Mouse (Mus musculus) C2C12 (cell line): Measurements from ENCODE around the gene 4933406M09Rik. TPM values are rescaled to one million over a fixed set of nuclear protein-coding genes. Genes with fewer than 3 reads are reported as not detected.

Experiments used
- H3K27me3 ChIP-seq: one replicate; pipeline ENCODE4 v1.6.1; 2011; ENCODE audit not compliant: control insufficient read depth, insufficient read depth, insufficient read length
- H3K36me3 ChIP-seq: one replicate; pipeline ENCODE4 v1.6.1; 2011; ENCODE audit not compliant: control insufficient read depth, insufficient read depth
- H3K4me3 ChIP-seq: one replicate; pipeline ENCODE4 v1.5.1; 2011; ENCODE audit warnings: mild to moderate bottlenecking, control low read depth; ENCODE audit not compliant: poor library complexity, insufficient read depth, severe bottlenecking
- H3K79me2 ChIP-seq: one replicate; pipeline ENCODE4 v1.6.1; 2011; ENCODE audit not compliant: control insufficient read depth, insufficient read depth
- H3K79me3 ChIP-seq: one replicate; pipeline ENCODE4 v1.6.1; 2011; ENCODE audit warnings: low read depth, control low read depth
- H3ac ChIP-seq: one replicate; pipeline ENCODE3; 2011; ENCODE audit warnings: low read depth; ENCODE audit not compliant: control insufficient read depth, insufficient read length
- CEBPB ChIP-seq: IDR thresholded peaks from one replicate; pipeline ENCODE4 v1.6.1; 2011; ENCODE audit warnings: low read depth, mild to moderate bottlenecking, control low read depth, moderate library complexity
- CTCF ChIP-seq: IDR thresholded peaks from one replicate; pipeline ENCODE4 v1.5.1; 2011; ENCODE audit not compliant: control insufficient read depth, insufficient read depth, insufficient read length
- FOSL1 ChIP-seq: IDR thresholded peaks from one replicate; pipeline ENCODE4 v1.8.0; 2011; ENCODE audit warnings: mild to moderate bottlenecking, low read length; ENCODE audit not compliant: poor library complexity, insufficient read depth, severe bottlenecking
- MAX ChIP-seq: IDR thresholded peaks from one replicate; pipeline ENCODE4 v1.6.1; 2011; ENCODE audit warnings: mild to moderate bottlenecking, control low read depth
- MYOD1 ChIP-seq: IDR thresholded peaks from one replicate; pipeline ENCODE4 v1.6.1; 2011; ENCODE audit warnings: low read depth; ENCODE audit not compliant: control insufficient read depth, insufficient read length
- MYOG ChIP-seq: IDR thresholded peaks from one replicate; pipeline ENCODE4 v1.6.1; 2011; ENCODE audit not compliant: control insufficient read depth, insufficient read length; ENCODE audit errors: extremely low read depth
- USF1 ChIP-seq: IDR thresholded peaks from one replicate; pipeline ENCODE4 v1.6.1; 2011; ENCODE audit warnings: low read depth, mild to moderate bottlenecking, control low read depth, moderate library complexity
- polyA plus RNA-seq: library from polyadenylated mRNA; unstranded; fragments of >200 nt; fragmentation: generic; extraction: Trizol; gene quantifications from one replicate; pipeline ENCODE4 v1.2.1, GENCODE M21; 2012; ENCODE audit warnings: missing spikeins

4933406M09Rik gene
- polyA plus RNA-seq, 1 experiment, result not detected

GRCm38 (mm10) chr1:134414501-134415167 lies 28.9 kb downstream of the 4933406M09Rik start:
- Histone ChIP-seq H3ac (no peak overlapping the region), H3K4me3 (peak overlapping the region; percentile 21), H3K79me3 (peaks cover 38% of the 10 kb centered on the region), H3K27me3 (no peaks in the 10 kb centered on the region), H3K79me2 (peaks cover 42% of the 10 kb centered on the region), H3K36me3 (peaks cover 16% of the 10 kb centered on the region)
- peak; percentile 69 for TF ChIP-seq CEBPB
- no peak for TF ChIP-seq FOSL1
- TF ChIP-seq MAX, result no peak
- no peak for TF ChIP-seq MYOD1
- TF ChIP-seq CTCF, result no peak
- no peak for TF ChIP-seq USF1
- no peak for TF ChIP-seq MYOG

DNA sequence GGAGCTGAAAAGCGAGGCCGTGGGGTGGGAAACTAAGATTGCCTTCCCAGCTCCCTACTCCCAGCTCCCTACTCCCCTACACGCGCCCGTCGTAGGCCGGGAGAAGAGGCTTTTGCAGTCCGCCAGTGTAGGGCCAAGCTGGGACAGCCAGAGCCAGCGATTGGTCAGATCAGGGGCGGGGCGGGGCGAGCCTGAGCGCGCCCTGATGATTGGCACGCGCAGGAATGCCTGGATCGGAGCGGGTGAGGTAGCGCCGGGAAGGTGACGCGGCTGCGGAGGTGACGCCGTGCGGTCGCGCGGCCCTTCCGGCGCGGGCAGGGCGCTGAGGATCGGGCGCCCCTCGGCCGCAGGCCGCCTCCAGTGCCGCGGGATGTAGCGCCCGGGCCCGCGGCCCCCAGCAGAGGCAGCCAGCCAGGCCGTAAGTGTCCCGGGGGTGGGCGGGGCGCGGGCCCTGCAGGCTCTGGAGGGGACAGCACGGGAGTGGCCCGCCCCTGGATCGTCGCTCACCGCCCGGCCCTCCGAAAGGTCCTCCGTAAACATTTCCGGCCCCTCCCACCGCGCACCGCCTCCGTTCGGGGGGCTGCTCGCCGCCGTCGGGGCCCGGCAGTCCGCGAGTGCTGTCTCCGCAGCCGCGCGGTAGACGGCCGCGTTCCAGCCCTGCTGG lies 29.6 kb downstream of the 4933406M09Rik start, which contains the start of gene Adipor1:
TSS of gene Adipor1 (plus strand) at position 211 of the 664 bp plus-strand sequence.
- peaks cover 9% of the 10 kb centered on the region for H3K36me3 ChIP-seq
- peak within 1 kb of the TSS; percentile 92 for H3ac ChIP-seq
- peaks cover 45% of the 10 kb centered on the region for H3K79me3 ChIP-seq
- TF ChIP-seq MAX (peak; percentile 82), CTCF (no peak)
- H3K27me3 ChIP-seq, result no peaks in the 10 kb centered on the region
- H3K4me3 ChIP-seq, result peak within 1 kb of the TSS; percentile 82
- peaks cover 48% of the 10 kb centered on the region for H3K79me2 ChIP-seq

GRCm38 (mm10) chr1:134418414-134418975 lies 32.8 kb downstream of the 4933406M09Rik start:
- TF ChIP-seq USF1 (no peak), CEBPB (no peak), FOSL1 (no peak), MYOD1 (no peak), MYOG (no peak), CTCF (no peak), MAX (no peak)
- peaks cover 80% of the 10 kb centered on the region for H3K79me2 ChIP-seq
- peaks cover 68% of the 10 kb centered on the region for H3K79me3 ChIP-seq
- H3K27me3 ChIP-seq, result no peaks in the 10 kb centered on the region
- H3K4me3 ChIP-seq, result no peak overlapping the region
- no peak overlapping the region for H3ac ChIP-seq
- peaks cover 10% of the 10 kb centered on the region for H3K36me3 ChIP-seq

- Histone ChIP-seq H3K79me3 (peaks cover 68% of the 10 kb centered on the region), H3ac (no peak overlapping the region), H3K79me2 (peaks cover 82% of the 10 kb centered on the region), H3K36me3 (peaks cover 15% of the 10 kb centered on the region), H3K27me3 (no peaks in the 10 kb centered on the region), H3K4me3 (no peak overlapping the region)
- TF ChIP-seq MYOD1 (no peak), MAX (no peak), CEBPB (no peak), MYOG (no peak), FOSL1 (no peak), USF1 (no peak), CTCF (no peak)
Measured at GRCm38 (mm10) chr1:134419176-134419575, 33.4 kb downstream of the 4933406M09Rik start.

- no peak for TF ChIP-seq MAX
- TF ChIP-seq MYOD1, result no peak
- TF ChIP-seq CEBPB, result no peak
- no peak for TF ChIP-seq FOSL1
- no peak for TF ChIP-seq MYOG
- TF ChIP-seq CTCF, result no peak
- TF ChIP-seq USF1, result no peak
- Histone ChIP-seq H3ac (no peak overlapping the region), H3K79me3 (peaks cover 68% of the 10 kb centered on the region), H3K4me3 (no peak overlapping the region), H3K27me3 (no peaks in the 10 kb centered on the region), H3K79me2 (peaks cover 82% of the 10 kb centered on the region), H3K36me3 (peaks cover 22% of the 10 kb centered on the region)
Measured at GRCm38 (mm10) chr1:134419751-134420458, 34.2 kb downstream of the 4933406M09Rik start.
